Mouse (Mus musculus) MEL (cell line): ENCODE data around the gene Khdrbs2. TPM values are rescaled to one million over a fixed set of nuclear protein-coding genes. Genes with fewer than 3 reads are reported as not detected.

Experiments
- DNase-seq: peaks from one replicate; pipeline ENCODE4 v3.0.0; 2011; ENCODE audit warnings: low read depth, low spot score
- H3K27ac ChIP-seq: 2 replicates; pipeline ENCODE4 v1.5.1; 2012; ENCODE audit warnings: low read depth, mild to moderate bottlenecking, control low read depth, low read length, moderate library complexity; ENCODE audit not compliant: control insufficient read depth
- H3K27me3 ChIP-seq, 2 experiments: fragments of 150-350 bp in 1 of 2; sonication (generic) in 1 of 2; 2 replicates each; pipeline ENCODE4 v1.6.1; 2012; ENCODE audit warnings: low read length in 2 of 2, mild to moderate bottlenecking in 2 of 2, improper control_type of control experiment in 1 of 2, moderate library complexity in 1 of 2; ENCODE audit not compliant: insufficient read depth in 2 of 2, control insufficient read depth in 1 of 2
- H3K36me3 ChIP-seq, 2 experiments: 2 replicates each; pipeline ENCODE4 v1.6.1; 2012 to 2014; ENCODE audit warnings: low read length in 2 of 2, improper control_type of control experiment in 1 of 2, inconsistent platforms in 1 of 2, mild to moderate bottlenecking in 1 of 2; ENCODE audit not compliant: insufficient read depth in 2 of 2, control insufficient read depth in 1 of 2
- H3K4me1 ChIP-seq, 2 experiments: fragments of 150-350 bp in 1 of 2; sonication (generic) in 1 of 2; 2 replicates each; pipeline ENCODE4 v1.6.1; 2012; ENCODE audit warnings: low read length in 2 of 2, improper control_type of control experiment in 1 of 2, mild to moderate bottlenecking in 1 of 2; ENCODE audit not compliant: insufficient read depth in 2 of 2, control insufficient read depth in 1 of 2
- H3K4me3 ChIP-seq, 2 experiments: fragments of 150-350 bp in 1 of 2; sonication (generic) in 1 of 2; 2 replicates each; pipeline ENCODE4 v1.5.1; 2012; ENCODE audit warnings: low read depth in 2 of 2, low read length in 2 of 2, mild to moderate bottlenecking in 2 of 2, moderate library complexity in 2 of 2, control low read depth in 1 of 2, improper control_type of control experiment in 1 of 2; ENCODE audit not compliant: control insufficient read depth in 1 of 2, insufficient read depth in 1 of 2
- H3K79me2 ChIP-seq: 2 replicates; pipeline ENCODE4 v1.6.1; 2012; ENCODE audit warnings: mild to moderate bottlenecking, low read length, moderate library complexity; ENCODE audit not compliant: control insufficient read depth, poor library complexity, insufficient read depth
- H3K9ac ChIP-seq: 2 replicates; pipeline ENCODE4 v1.6.1; 2012; ENCODE audit warnings: low read depth, mild to moderate bottlenecking, control low read depth, low read length, moderate library complexity; ENCODE audit not compliant: control insufficient read depth, poor library complexity, severe bottlenecking
- H3K9me3 ChIP-seq: fragments of 150-350 bp; sonication (generic); replicated peaks from 2 replicates; pipeline ENCODE4 v1.6.1; 2012; ENCODE audit warnings: mild to moderate bottlenecking, low read length, improper control_type of control experiment, moderate library complexity; ENCODE audit not compliant: insufficient read depth
- BHLHE40 ChIP-seq: IDR thresholded peaks from 2 replicates; pipeline ENCODE4 v1.6.1; 2012; ENCODE audit warnings: low read depth, mild to moderate bottlenecking, inconsistent platforms, low read length, improper control_type of control experiment, borderline replicate concordance
- CHD1 ChIP-seq: IDR thresholded peaks from 2 replicates; pipeline ENCODE4 v1.6.1; 2012; ENCODE audit warnings: low read depth, mild to moderate bottlenecking, inconsistent platforms, low read length, improper control_type of control experiment
- ELF1 ChIP-seq: IDR thresholded peaks from 2 replicates; pipeline ENCODE4 v1.6.1; 2014; ENCODE audit warnings: low read depth, mild to moderate bottlenecking, inconsistent platforms, low read length, improper control_type of control experiment, moderate library complexity
- ETS1 ChIP-seq: IDR thresholded peaks from 2 replicates; pipeline ENCODE4 v1.6.1; 2012; ENCODE audit warnings: low read depth, mild to moderate bottlenecking, inconsistent platforms, low read length, improper control_type of control experiment, moderate library complexity
- GABPA ChIP-seq: IDR thresholded peaks from 2 replicates; pipeline ENCODE4 v1.6.1; 2012; ENCODE audit warnings: low read depth, mild to moderate bottlenecking, inconsistent platforms, low read length, improper control_type of control experiment, moderate library complexity
- GATA1 ChIP-seq: IDR thresholded peaks from 2 replicates; pipeline ENCODE4 v1.6.1; 2011; ENCODE audit warnings: low read depth, low read length, improper control_type of control experiment
- HCFC1 ChIP-seq: IDR thresholded peaks from 2 replicates; pipeline ENCODE4 v1.6.1; 2012; ENCODE audit warnings: low read depth, mild to moderate bottlenecking, inconsistent platforms, low read length, improper control_type of control experiment, moderate library complexity
- JUND ChIP-seq: IDR thresholded peaks from 2 replicates; pipeline ENCODE4 v1.6.1; 2011; ENCODE audit warnings: low read depth, mild to moderate bottlenecking, improper control_type of control experiment, low read length
- KAT2A ChIP-seq: conservative IDR thresholded peaks from 2 replicates; pipeline ENCODE4 v1.6.1; 2012; ENCODE audit warnings: low read depth, low read length, improper control_type of control experiment, inconsistent platforms
- MAZ ChIP-seq: IDR thresholded peaks from 2 replicates; pipeline ENCODE4 v1.6.1; 2012; ENCODE audit warnings: low read depth, mild to moderate bottlenecking, inconsistent platforms, low read length, improper control_type of control experiment
- MEF2A ChIP-seq: IDR thresholded peaks from 2 replicates; pipeline ENCODE4 v1.6.1; 2014; ENCODE audit warnings: low read depth, mild to moderate bottlenecking, inconsistent platforms, low read length, improper control_type of control experiment; ENCODE audit not compliant: poor library complexity, insufficient replicate concordance, severe bottlenecking; ENCODE audit errors: extremely low read depth
- MXI1 ChIP-seq: IDR thresholded peaks from 2 replicates; pipeline ENCODE4 v1.6.1; 2011; ENCODE audit warnings: mild to moderate bottlenecking, low read depth, low read length, improper control_type of control experiment
- MYB ChIP-seq: IDR thresholded peaks from 2 replicates; pipeline ENCODE4 v1.6.1; 2011; ENCODE audit warnings: mild to moderate bottlenecking, low read depth, low read length, improper control_type of control experiment
- POLR2AphosphoS5 ChIP-seq: IDR thresholded peaks from 2 replicates; pipeline ENCODE4 v1.6.1; 2012; ENCODE audit warnings: low read depth, borderline replicate concordance, mild to moderate bottlenecking, inconsistent platforms, low read length, moderate library complexity, mixed read lengths
- RAD21 ChIP-seq: IDR thresholded peaks from 2 replicates; pipeline ENCODE4 v1.6.1; 2011; ENCODE audit warnings: mild to moderate bottlenecking, low read depth, low read length, improper control_type of control experiment
- TCF12 ChIP-seq: IDR thresholded peaks from 2 replicates; pipeline ENCODE4 v1.6.1; 2014; ENCODE audit warnings: low read depth, mild to moderate bottlenecking, inconsistent platforms, low read length, improper control_type of control experiment, moderate library complexity
- USF1 ChIP-seq: IDR thresholded peaks from 2 replicates; pipeline ENCODE4 v1.6.1; 2014; ENCODE audit warnings: low read depth, mild to moderate bottlenecking, inconsistent platforms, low read length, improper control_type of control experiment, moderate library complexity
- polyA plus RNA-seq, 2 experiments: library from polyadenylated mRNA; stranded (reverse) in 1 of 2; unstranded in 1 of 2; fragments of >175 nt in 1 of 2; fragments of >200 nt in 1 of 2; gene quantifications; 2 replicates each; pipeline versions ENCODE4 v1.2.1 to v1.2.4; 2012; ENCODE audit warnings: low replicate concordance in 2 of 2, low read depth in 1 of 2; ENCODE audit not compliant: insufficient read length in 2 of 2, insufficient read depth in 1 of 2, missing spikeins in 1 of 2
- total RNA-seq: library from RNA; depleted of rRNA; stranded (reverse); fragments of 300-350 nt; gene quantifications from 2 replicates; pipeline ENCODE4 v1.2.3, GENCODE M21; 2012

The Khdrbs2 gene
- total and polyA plus RNA-seq, 3 experiments, result not detected

DNA sequence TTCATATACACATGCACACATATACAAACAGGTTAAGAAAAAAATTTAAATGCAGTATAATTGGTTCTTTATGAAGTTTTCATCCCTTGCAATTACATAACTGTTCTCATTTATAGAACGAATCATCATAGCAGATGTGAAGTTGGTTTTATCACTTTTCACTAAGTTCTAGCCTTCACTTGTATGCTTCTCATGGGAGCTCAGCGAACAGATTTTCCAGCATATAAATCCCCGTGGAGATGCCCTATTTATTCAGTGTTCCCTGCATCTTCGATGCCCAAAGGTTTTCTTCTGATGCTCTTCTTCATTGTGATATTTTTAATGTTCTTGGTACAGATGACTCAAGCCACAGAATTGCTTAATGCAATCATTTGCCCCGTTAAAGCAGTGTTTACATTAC lies 128.9 kb downstream of the Khdrbs2 start:
- Histone ChIP-seq H3K36me3 (no peaks in the 10 kb centered on the region), H3K4me1 (no peaks in the 10 kb centered on the region), H3K4me3 (no peak overlapping the region), H3K79me2 (no peaks in the 10 kb centered on the region), H3K27ac (no peak overlapping the region), H3K9ac (no peak overlapping the region), H3K9me3 (no peaks in the 10 kb centered on the region), H3K27me3 (no peaks in the 10 kb centered on the region)
- no peak for DNase-seq
- TF ChIP-seq MXI1, result no peak
- TF ChIP-seq ELF1, result no peak
- no peak for TF ChIP-seq POLR2AphosphoS5
- TF ChIP-seq MAZ, result no peak
- no peak for TF ChIP-seq GATA1

GRCm38 (mm10) chr1:32309074-32309473 lies 136.6 kb downstream of the Khdrbs2 start:
- no peak overlapping the region for H3K27ac ChIP-seq
- no peaks in the 10 kb centered on the region for H3K27me3 ChIP-seq
- H3K4me3 ChIP-seq, result no peak overlapping the region
- H3K4me1 ChIP-seq, result no peaks in the 10 kb centered on the region
- no peaks in the 10 kb centered on the region for H3K9me3 ChIP-seq
- no peaks in the 10 kb centered on the region for H3K36me3 ChIP-seq
- no peaks in the 10 kb centered on the region for H3K79me2 ChIP-seq
- no peak for DNase-seq
- TF ChIP-seq HCFC1 (no peak), ELF1 (no peak), POLR2AphosphoS5 (no peak), ETS1 (no peak), MYB (no peak), MEF2A (no peak), KAT2A (no peak), CHD1 (no peak), MAZ (no peak), TCF12 (no peak), RAD21 (no peak), BHLHE40 (no peak), JUND (no peak), GABPA (no peak), USF1 (no peak)
- TF ChIP-seq, all 39 proteins: peak for 0
- no peak overlapping the region for H3K9ac ChIP-seq
